Mouse (Mus musculus) CH12.LX (cell line): ENCODE results near the gene Map3k6. TPM values are rescaled to one million over a fixed set of nuclear protein-coding genes. Genes with fewer than 3 reads are reported as not detected.

Experiments used
- DNase-seq: peaks from one replicate; pipeline ENCODE4 v3.0.0-alpha.2; 2013; ENCODE audit errors: extremely low read depth
- H3K27ac ChIP-seq: 2 replicates; pipeline ENCODE4 v1.5.1; 2012; ENCODE audit warnings: low read depth, mild to moderate bottlenecking, control low read depth, moderate library complexity; ENCODE audit not compliant: insufficient read depth
- H3K27me3 ChIP-seq: replicated peaks from 2 replicates; pipeline ENCODE3; 2012; ENCODE audit warnings: inconsistent platforms
- H3K36me3 ChIP-seq, 2 experiments: replicated peaks in 1 of 2; 2 replicates each; pipeline versions ENCODE3 to v1.6.1; 2012; ENCODE audit warnings: inconsistent platforms in 1 of 2, low read length in 1 of 2, mild to moderate bottlenecking in 1 of 2, mixed read lengths in 1 of 2, moderate library complexity in 1 of 2; ENCODE audit not compliant: control insufficient read depth in 1 of 2, insufficient read depth in 1 of 2
- H3K4me1 ChIP-seq, 2 experiments: 2 replicates each; pipeline ENCODE4 v1.6.1; 2012; ENCODE audit warnings: inconsistent platforms in 1 of 2, moderate library complexity in 1 of 2; ENCODE audit not compliant: insufficient read depth in 2 of 2, control insufficient read depth in 1 of 2
- H3K4me2 ChIP-seq: 2 replicates; pipeline ENCODE4 v1.6.1; 2012; ENCODE audit warnings: low read depth, mild to moderate bottlenecking, control low read depth; ENCODE audit not compliant: poor library complexity, insufficient read depth, severe bottlenecking
- H3K4me3 ChIP-seq, 3 experiments: fragments of 150-350 bp in 1 of 3; sonication (generic) in 1 of 3; replicated peaks in 1 of 3; 2 replicates each; pipeline versions ENCODE3 to v1.5.1; 2011 to 2012; ENCODE audit warnings: low read depth in 2 of 3, low read length in 2 of 3, mild to moderate bottlenecking in 2 of 3, moderate library complexity in 2 of 3, control low read depth in 1 of 3, improper control_type of control experiment in 1 of 3, inconsistent platforms in 1 of 3, mixed read lengths in 1 of 3; ENCODE audit not compliant: poor library complexity in 1 of 3
- H3K79me2 ChIP-seq: replicated peaks from 2 replicates; pipeline ENCODE4 v1.6.1; 2012; ENCODE audit warnings: mild to moderate bottlenecking, moderate library complexity; ENCODE audit not compliant: control insufficient read depth, poor library complexity, insufficient read depth, severe bottlenecking; ENCODE audit errors: extremely low read depth
- H3K9ac ChIP-seq: 2 replicates; pipeline ENCODE4 v1.6.1; 2012; ENCODE audit warnings: low read depth, mild to moderate bottlenecking, control low read depth, moderate library complexity; ENCODE audit not compliant: insufficient read depth
- H3K9me3 ChIP-seq: replicated peaks from 2 replicates; pipeline ENCODE3; 2012; ENCODE audit warnings: low read length, inconsistent platforms, mixed read lengths
- BHLHE40 ChIP-seq: IDR thresholded peaks from 2 replicates; pipeline ENCODE4 v1.6.1; 2011; ENCODE audit warnings: mild to moderate bottlenecking, low read depth, low read length, improper control_type of control experiment
- CHD1 ChIP-seq: IDR thresholded peaks from 2 replicates; pipeline ENCODE4 v1.6.1; 2012; ENCODE audit warnings: low read depth, low read length, improper control_type of control experiment, inconsistent platforms
- ELF1 ChIP-seq: IDR thresholded peaks from 2 replicates; pipeline ENCODE4 v1.6.1; 2014; ENCODE audit warnings: low read depth, mild to moderate bottlenecking, inconsistent platforms, low read length, improper control_type of control experiment
- EP300 ChIP-seq: IDR thresholded peaks from 2 replicates; pipeline ENCODE4 v1.6.1; 2011; ENCODE audit warnings: low read length, improper control_type of control experiment
- IRF4 ChIP-seq: IDR thresholded peaks from 2 replicates; pipeline ENCODE4 v1.6.1; 2014; ENCODE audit warnings: low read depth, mild to moderate bottlenecking, inconsistent platforms, low read length, improper control_type of control experiment
- MAX ChIP-seq: IDR thresholded peaks from 2 replicates; pipeline ENCODE4 v1.6.1; 2011; ENCODE audit warnings: low read length, improper control_type of control experiment
- MEF2A ChIP-seq: IDR thresholded peaks from 2 replicates; pipeline ENCODE4 v1.6.1; 2014; ENCODE audit warnings: low read depth, mild to moderate bottlenecking, inconsistent platforms, low read length, improper control_type of control experiment, borderline replicate concordance
- MYC ChIP-seq: IDR thresholded peaks from 2 replicates; pipeline ENCODE4 v1.6.1; 2011; ENCODE audit warnings: low read depth, mild to moderate bottlenecking, improper control_type of control experiment, low read length
- NELFE ChIP-seq: IDR thresholded peaks from 2 replicates; pipeline ENCODE4 v1.6.1; 2011; ENCODE audit warnings: low read depth, low read length, improper control_type of control experiment
- NRF1 ChIP-seq: IDR thresholded peaks from 2 replicates; pipeline ENCODE4 v1.6.1; 2014; ENCODE audit warnings: low read depth, mild to moderate bottlenecking, inconsistent platforms, low read length, improper control_type of control experiment, moderate library complexity
- POLR2AphosphoS2 ChIP-seq: IDR thresholded peaks from 2 replicates; pipeline ENCODE4 v1.6.1; 2011; ENCODE audit warnings: low read depth, low read length, improper control_type of control experiment
- RAD21 ChIP-seq: IDR thresholded peaks from 2 replicates; pipeline ENCODE4 v1.6.1; 2011; ENCODE audit warnings: low read depth, mild to moderate bottlenecking, low read length, improper control_type of control experiment, moderate library complexity
- RCOR1 ChIP-seq: conservative IDR thresholded peaks from 2 replicates; pipeline ENCODE4 v1.6.1; 2012; ENCODE audit warnings: low read depth, mild to moderate bottlenecking, inconsistent platforms, low read length, improper control_type of control experiment
- TBP ChIP-seq: conservative IDR thresholded peaks from 2 replicates; pipeline ENCODE4 v1.6.1; 2011; ENCODE audit warnings: low read depth, low read length, improper control_type of control experiment
- ZKSCAN1 ChIP-seq: IDR thresholded peaks from 2 replicates; pipeline ENCODE4 v1.6.1; 2012; ENCODE audit warnings: low read depth, inconsistent platforms, low read length, improper control_type of control experiment, borderline replicate concordance
- ZNF384 ChIP-seq: IDR thresholded peaks from 2 replicates; pipeline ENCODE4 v1.6.1; 2012; ENCODE audit warnings: low read depth, low read length, improper control_type of control experiment, inconsistent platforms
- dilution Hi-C: fragments of 300-500 bp; cut with MboI; formaldehyde crosslinking; loops from 2 replicates; pipeline ENCODE4 v1.14.3; 2020; ENCODE audit warnings: low sequenced_read_pairs; ENCODE audit not compliant: extremely low pct_unique_long_range_greater_than_20kb, extremely low pct_ligation_motif_present
- in situ Hi-C: fragments of 300-500 bp; cut with MboI; formaldehyde crosslinking; loops from 3 replicates; pipeline ENCODE4 v1.14.3; 2019; ENCODE audit warnings: low sequenced_read_pairs, low pct_ligation_motif_present, low pct_unique_long_range_greater_than_20kb, mixed read lengths
- polyA plus RNA-seq: library from polyadenylated mRNA; unstranded; fragments of >175 nt; gene quantifications from 2 replicates; pipeline ENCODE4 v1.2.1, GENCODE M21; 2012; ENCODE audit warnings: low read depth; ENCODE audit not compliant: insufficient read length
- total RNA-seq, 2 experiments: library from RNA; depleted of rRNA; stranded (reverse); fragments of 300-350 nt in 1 of 2; fragments of >200 nt in 1 of 2; gene quantifications; 2 replicates each; pipeline ENCODE4 v1.2.3; 2012 to 2014

Gene Map3k6
- total and polyA plus RNA-seq, 3 experiments, result 0.21 TPM; not detected in 2

- in situ Hi-C loops, result no loop called here
- Histone ChIP-seq H3K9ac (no peak overlapping the region), H3K36me3 (peaks cover 0 to 70% of the 10 kb centered on the region in 2 experiments), H3K4me3 (no peak overlapping the region), H3K27ac (no peak overlapping the region), H3K4me2 (no peak overlapping the region), H3K79me2 (no peaks in the 10 kb centered on the region), H3K9me3 (no peaks in the 10 kb centered on the region), H3K4me1 (peaks cover 5 to 18% of the 10 kb centered on the region in 2 experiments), H3K27me3 (no peaks in the 10 kb centered on the region)
- TF ChIP-seq ZKSCAN1 (no peak), MAX (no peak), ELF1 (no peak)
- dilution Hi-C loops, result no loop called here
- DNase-seq, result no peak
These were observed 16.2 kb downstream of the Map3k6 start for GRCm38 (mm10) chr4:133256820-133257219.

- DNase-seq, result no peak
- H3K27me3 ChIP-seq, result no peaks in the 10 kb centered on the region
- H3K4me2 ChIP-seq, result no peak overlapping the region
- dilution Hi-C loops, result no loop called here
- TF ChIP-seq CHD1 (no peak), MEF2A (no peak), ELF1 (no peak), NRF1 (no peak), MYC (no peak), BHLHE40 (no peak), EP300 (no peak), NELFE (no peak), IRF4 (no peak), POLR2AphosphoS2 (no peak)
- H3K27ac ChIP-seq, result no peak overlapping the region
- no peak overlapping the region for H3K4me3 ChIP-seq
- in situ Hi-C loops, result no loop called here
- H3K36me3 ChIP-seq, result peaks cover 0 to 70% of the 10 kb centered on the region in 2 experiments
- H3K4me1 ChIP-seq, result peaks cover 10 to 21% of the 10 kb centered on the region in 2 experiments
- no peak overlapping the region for H3K9ac ChIP-seq
- no peaks in the 10 kb centered on the region for H3K9me3 ChIP-seq
- H3K79me2 ChIP-seq, result no peaks in the 10 kb centered on the region
These were observed 16.6 kb downstream of the Map3k6 start for GRCm38 (mm10) chr4:133257230-133257629.

GRCm38 (mm10) chr4:133257798-133258408 is 17.3 kb downstream of the Map3k6 start:
- H3K4me2 ChIP-seq, result no peak overlapping the region
- H3K27ac ChIP-seq, result no peak overlapping the region
- in situ Hi-C loops (no loop called here), dilution Hi-C loops (no loop called here)
- peaks cover 11 to 22% of the 10 kb centered on the region in 2 experiments for H3K4me1 ChIP-seq
- no peaks in the 10 kb centered on the region for H3K79me2 ChIP-seq
- H3K9ac ChIP-seq, result no peak overlapping the region
- no peak for DNase-seq
- no peaks in the 10 kb centered on the region for H3K27me3 ChIP-seq
- no peaks in the 10 kb centered on the region for H3K9me3 ChIP-seq
- peaks cover 0 to 67% of the 10 kb centered on the region in 2 experiments for H3K36me3 ChIP-seq
- no peak overlapping the region for H3K4me3 ChIP-seq
- no peak for TF ChIP-seq RCOR1
- TF ChIP-seq TBP, result no peak
- no peak for TF ChIP-seq ZNF384
- TF ChIP-seq EP300, result no peak
- no peak for TF ChIP-seq RAD21
- TF ChIP-seq IRF4, result no peak
